Mouse (Mus musculus): ENCODE measurements around the gene Aptx. TPM values are rescaled to one million over a fixed set of nuclear protein-coding genes. Genes with fewer than 3 reads are reported as not detected.
A peak's percentile ranks its signal among the peaks of the same experiment; 100 is the strongest.

Gene Aptx
- polyA plus RNA-seq, 1 experiment from 2014 or later: 31.5 TPM

DNA sequence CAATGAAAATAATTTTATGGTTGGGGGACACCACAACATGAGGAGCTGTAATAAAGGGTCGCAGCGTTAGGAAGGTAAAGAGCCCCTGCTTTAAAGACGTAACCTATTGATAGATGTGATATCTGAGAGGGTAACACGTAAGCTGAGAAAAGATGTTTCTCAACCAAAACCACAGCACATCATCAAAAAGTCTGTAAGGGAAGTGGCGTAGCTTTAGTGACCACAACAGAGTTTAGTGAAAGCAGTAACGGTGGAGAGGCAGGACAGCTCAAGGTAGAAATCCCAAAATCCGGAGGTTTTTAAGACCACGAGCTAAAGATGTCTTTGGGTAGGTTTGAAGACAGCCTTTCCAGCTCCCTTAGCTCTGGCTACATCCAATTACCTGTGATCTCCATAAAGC, 17.9 kb upstream of the Aptx start:
- peak overlapping the region; percentile 89 for H3K9ac ChIP-seq (ENCODE audit: low read length)
- WGBS: 89% methylated on average over 8 of the region's 8 CpGs

DNA sequence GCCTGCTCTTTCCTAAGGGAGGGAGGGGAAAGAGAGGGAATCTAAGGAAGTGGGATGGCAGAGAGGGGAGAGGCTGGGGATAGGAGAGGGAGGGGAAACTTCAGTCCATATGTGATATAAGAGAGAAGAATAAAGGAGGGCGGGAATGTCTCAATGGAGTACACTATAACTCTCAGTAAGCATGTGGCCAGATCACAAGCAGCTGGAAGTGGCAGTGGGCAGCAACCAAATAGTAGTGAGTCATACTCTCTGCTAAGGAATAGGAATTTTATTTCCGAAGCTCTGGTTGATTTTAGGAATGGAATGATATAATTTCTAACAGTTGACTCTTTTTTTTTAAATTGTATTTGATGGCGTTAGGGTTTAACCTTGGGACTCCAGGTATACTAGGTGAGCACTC, 14.1 kb upstream of the Aptx start:
- peaks cover 8% of the 10 kb centered on the region for H3K4me1 ChIP-seq (ENCODE audit: control insufficient read depth, insufficient read depth, low read length)
- H3K27me3 ChIP-seq (ENCODE audit: control insufficient read depth, insufficient read depth, low read length): no peaks in the 10 kb centered on the region
- H3K9ac ChIP-seq (ENCODE audit: low read length): no peak overlapping the region
- H3K27ac ChIP-seq (ENCODE audit: low read length): no peak overlapping the region
- no peaks in the 10 kb centered on the region for H3K9me3 ChIP-seq (replicated peaks; ENCODE audit: control insufficient read depth, low read length)
- 87% methylated on average over 3 of the region's 3 CpGs for WGBS
- ATAC-seq (replicated peaks; ENCODE audit: extremely low read depth, insufficient read depth, low FRiP score): no peak
- no peaks in the 10 kb centered on the region for H3K36me3 ChIP-seq (ENCODE audit: control insufficient read depth, insufficient read depth)
- H3K4me2 ChIP-seq (ENCODE audit: low read depth, low read length): no peak overlapping the region
- no peak overlapping the region for H3K4me3 ChIP-seq (ENCODE audit: low read length)

More for the DNA sequence above, 17.9 kb upstream of the Aptx start:
- Histone ChIP-seq H3K9me3 (replicated peaks; ENCODE audit: control insufficient read depth, low read length) (no peaks in the 10 kb centered on the region), H3K27ac (ENCODE audit: low read length) (peak overlapping the region; percentile 93), H3K27me3 (ENCODE audit: control insufficient read depth, insufficient read depth, low read length) (no peaks in the 10 kb centered on the region), H3K4me2 (ENCODE audit: low read depth, low read length) (peak overlapping the region; percentile 66), H3K4me3 (ENCODE audit: low read length) (no peak overlapping the region; the same call in 1 of the 2 replicates), H3K36me3 (ENCODE audit: control insufficient read depth, insufficient read depth) (peaks cover under 1% of the 10 kb centered on the region; the same call in 1 of the 2 replicates), H3K4me1 (ENCODE audit: control insufficient read depth, insufficient read depth, low read length) (peaks cover 22% of the 10 kb centered on the region)
- ATAC-seq (replicated peaks; ENCODE audit: extremely low read depth, insufficient read depth, low FRiP score): no peak

DNA sequence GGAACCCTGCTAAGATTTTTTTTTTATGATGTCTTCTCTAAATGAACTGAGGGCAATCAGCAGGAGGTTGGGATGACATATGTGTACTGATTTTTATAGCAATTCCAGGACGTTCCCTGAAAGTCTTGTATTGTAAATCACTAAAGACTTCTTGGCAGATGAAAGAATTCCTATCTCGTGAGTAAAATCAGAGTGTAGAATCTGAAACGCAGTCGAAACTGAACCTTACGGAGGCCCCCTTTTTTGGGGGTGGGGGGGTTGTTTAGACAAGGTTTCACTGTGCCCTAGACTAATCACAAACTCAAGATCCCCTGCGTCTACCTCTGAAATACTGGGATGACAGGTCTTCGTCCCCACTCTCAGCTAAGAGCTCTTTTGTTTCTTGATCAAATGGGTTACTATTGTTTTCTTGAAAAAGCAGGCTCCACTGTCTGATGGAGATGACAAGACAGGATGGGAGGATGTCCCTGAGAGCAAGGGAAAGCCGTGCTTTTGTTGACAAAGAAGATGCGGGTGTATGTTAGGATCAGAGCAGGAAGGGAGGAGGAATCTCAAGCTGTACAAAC, 799 bp upstream of the Aptx start:
- Histone ChIP-seq H3K27ac (ENCODE audit: low read length) (peak overlapping the region; percentile 98), H3K36me3 (ENCODE audit: control insufficient read depth, insufficient read depth) (no peaks in the 10 kb centered on the region; the same call in 1 of the 2 replicates), H3K27me3 (ENCODE audit: control insufficient read depth, insufficient read depth, low read length) (no peaks in the 10 kb centered on the region), H3K9me3 (replicated peaks; ENCODE audit: control insufficient read depth, low read length) (no peaks in the 10 kb centered on the region), H3K9ac (ENCODE audit: low read length) (peak overlapping the region; percentile 78), H3K4me1 (ENCODE audit: control insufficient read depth, insufficient read depth, low read length) (peaks cover 18% of the 10 kb centered on the region), H3K4me3 (ENCODE audit: low read length) (peak overlapping the region; percentile 74), H3K4me2 (ENCODE audit: low read depth, low read length) (peak overlapping the region; percentile 91)
- no peak for ATAC-seq (replicated peaks; ENCODE audit: extremely low read depth, insufficient read depth, low FRiP score)
- WGBS: 37% methylated on average over 9 of the region's 9 CpGs

DNA sequence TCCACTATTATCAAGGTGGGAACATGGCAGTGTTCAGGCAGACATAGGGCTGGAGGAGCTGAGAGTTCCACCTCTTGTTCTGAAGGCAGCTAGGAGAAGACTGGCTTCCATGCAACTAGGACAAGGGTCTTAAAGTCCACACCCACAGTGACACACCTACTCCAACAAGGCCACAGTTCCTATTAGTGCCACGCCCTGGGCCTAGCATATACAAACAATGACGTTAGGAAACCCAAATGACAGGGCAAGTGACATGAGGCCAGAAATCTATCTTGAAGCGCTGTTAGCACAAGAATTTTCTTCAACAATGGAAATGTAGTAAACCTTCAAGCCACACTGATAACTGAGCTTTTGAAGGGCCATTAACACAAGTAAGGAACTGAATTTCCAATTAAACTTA, 1.2 kb downstream of the Aptx start:
- H3K9me3 ChIP-seq (replicated peaks; ENCODE audit: control insufficient read depth, low read length): no peaks in the 10 kb centered on the region
- peaks cover 18% of the 10 kb centered on the region for H3K4me1 ChIP-seq (ENCODE audit: control insufficient read depth, insufficient read depth, low read length)
- H3K4me2 ChIP-seq (ENCODE audit: low read depth, low read length): peak overlapping the region; percentile 91
- ATAC-seq (replicated peaks; ENCODE audit: extremely low read depth, insufficient read depth, low FRiP score): no peak
- H3K27me3 ChIP-seq (ENCODE audit: control insufficient read depth, insufficient read depth, low read length): no peaks in the 10 kb centered on the region
- peak overlapping the region; percentile 78; the same call in 1 of the 2 replicates for H3K9ac ChIP-seq (ENCODE audit: low read length)
- H3K27ac ChIP-seq (ENCODE audit: low read length): no peak overlapping the region
- WGBS: 85% methylated on average over 3 of the region's 3 CpGs
- H3K36me3 ChIP-seq (ENCODE audit: control insufficient read depth, insufficient read depth): no peaks in the 10 kb centered on the region; the same call in 1 of the 2 replicates
- H3K4me3 ChIP-seq (ENCODE audit: low read length): peak overlapping the region; percentile 74

DNA sequence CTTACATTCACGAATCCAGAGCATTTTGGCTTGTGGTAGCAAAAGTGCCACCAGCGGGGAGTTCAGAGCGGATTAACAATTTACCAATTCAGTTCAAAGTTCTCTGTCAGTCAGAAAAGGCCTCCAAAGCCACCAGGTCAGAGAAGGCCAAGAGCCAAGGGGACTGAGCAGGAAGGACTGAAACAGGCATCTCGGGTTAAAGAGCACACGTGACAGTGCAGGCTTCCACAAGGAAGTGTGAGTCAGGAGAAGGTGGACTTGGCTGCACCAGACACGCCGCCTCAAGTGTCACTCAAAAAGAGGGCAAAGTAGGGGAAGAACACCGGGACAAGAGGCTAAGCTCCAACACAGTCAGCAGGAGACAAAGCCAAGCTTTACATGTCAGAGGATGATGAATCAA, 2.8 kb downstream of the Aptx start:
- Histone ChIP-seq H3K4me2 (ENCODE audit: low read depth, low read length) (no peak overlapping the region), H3K9ac (ENCODE audit: low read length) (no peak overlapping the region), H3K27me3 (ENCODE audit: control insufficient read depth, insufficient read depth, low read length) (no peaks in the 10 kb centered on the region), H3K9me3 (replicated peaks; ENCODE audit: control insufficient read depth, low read length) (no peaks in the 10 kb centered on the region), H3K36me3 (ENCODE audit: control insufficient read depth, insufficient read depth) (peaks cover 4% of the 10 kb centered on the region), H3K4me1 (ENCODE audit: control insufficient read depth, insufficient read depth, low read length) (peaks cover 13% of the 10 kb centered on the region), H3K27ac (ENCODE audit: low read length) (no peak overlapping the region), H3K4me3 (ENCODE audit: low read length) (no peak overlapping the region)
- WGBS: 82% methylated on average over 8 of the region's 8 CpGs
- ATAC-seq (replicated peaks; ENCODE audit: extremely low read depth, insufficient read depth, low FRiP score): no peak

DNA sequence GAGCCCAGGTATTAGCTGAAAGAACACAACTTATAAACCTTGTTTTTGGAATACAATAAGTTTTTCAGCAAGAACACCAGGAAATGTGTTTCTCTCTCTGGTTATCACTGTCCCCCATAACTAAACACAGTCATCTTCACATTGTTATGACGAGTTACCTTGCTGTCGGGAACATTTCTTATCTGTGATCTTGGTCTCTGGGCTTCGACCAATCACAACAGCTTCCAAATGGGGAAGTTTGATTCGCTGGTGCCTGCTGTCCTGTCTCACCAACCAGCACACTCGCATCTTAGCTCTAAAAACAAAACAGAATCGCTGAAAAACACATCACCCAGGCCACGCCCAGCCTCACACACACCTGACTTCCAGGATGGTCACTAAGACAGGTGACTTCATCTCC, 5.9 kb downstream of the Aptx start:
- no peak overlapping the region for H3K9ac ChIP-seq (ENCODE audit: low read length)

DNA sequence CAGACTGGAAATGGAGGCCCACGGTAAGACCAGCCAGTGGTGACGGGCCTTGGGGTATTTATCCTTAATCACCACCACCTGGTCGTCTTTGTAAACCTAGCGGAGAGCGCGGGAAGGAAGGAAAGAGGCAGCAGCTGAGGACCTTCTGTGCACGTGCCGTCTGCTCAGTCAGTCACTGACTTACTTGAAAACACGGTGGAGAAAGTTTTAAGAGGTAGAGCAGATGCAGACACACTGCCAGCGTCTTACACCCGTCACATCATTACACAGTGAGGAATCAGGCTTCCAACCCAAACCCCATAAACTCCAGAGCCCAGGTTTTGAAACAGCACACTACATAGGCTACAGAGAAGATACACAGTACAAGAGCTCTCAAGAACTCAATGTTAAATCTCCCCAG, 11.9 kb downstream of the Aptx start:
- Histone ChIP-seq H3K36me3 (ENCODE audit: control insufficient read depth, insufficient read depth) (peaks cover 49% of the 10 kb centered on the region), H3K9me3 (replicated peaks; ENCODE audit: control insufficient read depth, low read length) (no peaks in the 10 kb centered on the region), H3K9ac (ENCODE audit: low read length) (no peak overlapping the region), H3K4me2 (ENCODE audit: low read depth, low read length) (no peak overlapping the region), H3K4me3 (ENCODE audit: low read length) (no peak overlapping the region), H3K4me1 (ENCODE audit: control insufficient read depth, insufficient read depth, low read length) (no peaks in the 10 kb centered on the region), H3K27ac (ENCODE audit: low read length) (no peak overlapping the region), H3K27me3 (ENCODE audit: control insufficient read depth, insufficient read depth, low read length) (no peaks in the 10 kb centered on the region)
- WGBS: 89% methylated on average over 11 of the region's 11 CpGs
- ATAC-seq (replicated peaks; ENCODE audit: extremely low read depth, insufficient read depth, low FRiP score): no peak

More for the DNA sequence above, 5.9 kb downstream of the Aptx start:
- H3K4me3 ChIP-seq (ENCODE audit: low read length): no peak overlapping the region
- ATAC-seq (replicated peaks; ENCODE audit: extremely low read depth, insufficient read depth, low FRiP score): no peak
- H3K9me3 ChIP-seq (replicated peaks; ENCODE audit: control insufficient read depth, low read length): no peaks in the 10 kb centered on the region
- WGBS: 73% methylated on average over 7 of the region's 7 CpGs
- peaks cover 23% of the 10 kb centered on the region for H3K36me3 ChIP-seq (ENCODE audit: control insufficient read depth, insufficient read depth)
- no peak overlapping the region for H3K27ac ChIP-seq (ENCODE audit: low read length)
- H3K4me2 ChIP-seq (ENCODE audit: low read depth, low read length): no peak overlapping the region
- peaks cover 2% of the 10 kb centered on the region for H3K4me1 ChIP-seq (ENCODE audit: control insufficient read depth, insufficient read depth, low read length)
- H3K27me3 ChIP-seq (ENCODE audit: control insufficient read depth, insufficient read depth, low read length): no peaks in the 10 kb centered on the region

DNA sequence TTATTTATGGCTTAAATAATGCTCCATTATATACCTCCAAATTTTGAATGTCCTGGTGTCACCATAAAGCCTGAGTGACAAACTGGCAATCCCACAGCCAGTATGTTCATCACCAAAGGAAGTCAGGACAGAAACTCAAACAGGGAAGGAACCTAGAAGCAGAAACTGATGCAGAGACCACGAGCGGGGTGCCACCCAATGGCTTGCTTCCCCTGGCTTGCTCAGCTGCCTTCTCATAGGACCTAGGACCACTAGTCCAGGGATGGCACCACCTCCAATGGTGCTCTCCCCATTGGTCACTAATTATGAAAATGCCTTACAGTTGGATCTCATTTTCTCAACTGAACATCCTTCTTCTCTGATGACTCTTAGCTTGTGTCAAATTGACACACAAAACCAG, 19.7 kb downstream of the Aptx start:
- Histone ChIP-seq H3K4me3 (ENCODE audit: low read length) (no peak overlapping the region), H3K4me2 (ENCODE audit: low read depth, low read length) (no peak overlapping the region), H3K36me3 (ENCODE audit: control insufficient read depth, insufficient read depth) (peaks cover 18% of the 10 kb centered on the region), H3K9me3 (replicated peaks; ENCODE audit: control insufficient read depth, low read length) (no peaks in the 10 kb centered on the region), H3K27me3 (ENCODE audit: control insufficient read depth, insufficient read depth, low read length) (no peaks in the 10 kb centered on the region), H3K27ac (ENCODE audit: low read length) (no peak overlapping the region), H3K4me1 (ENCODE audit: control insufficient read depth, insufficient read depth, low read length) (no peaks in the 10 kb centered on the region), H3K9ac (ENCODE audit: low read length) (no peak overlapping the region)
- WGBS: 82% methylated on average over 2 of the region's 2 CpGs
- no peak for ATAC-seq (replicated peaks; ENCODE audit: extremely low read depth, insufficient read depth, low FRiP score)

DNA sequence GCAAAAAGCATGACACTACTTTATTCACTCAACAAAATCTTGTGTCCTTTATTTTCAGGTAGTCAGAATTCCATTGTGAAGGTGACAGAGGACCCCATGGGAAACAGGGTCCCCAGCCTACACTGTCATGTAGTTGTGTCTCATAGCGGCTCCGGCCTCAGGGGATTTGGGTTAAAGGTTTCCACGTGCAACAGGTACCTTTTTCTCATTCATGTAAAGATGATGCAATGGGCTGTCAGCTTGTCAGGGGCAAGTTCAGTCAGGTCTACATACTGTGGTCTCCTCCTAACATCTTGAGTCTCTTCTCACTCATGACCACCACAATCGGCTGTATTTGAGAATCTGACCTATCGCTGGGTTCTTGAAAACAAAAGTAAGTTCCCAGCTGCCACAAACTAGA, 20.6 kb downstream of the Aptx start:
- no peak overlapping the region for H3K27ac ChIP-seq (ENCODE audit: low read length)
- H3K9ac ChIP-seq (ENCODE audit: low read length): no peak overlapping the region
- no peak overlapping the region for H3K4me3 ChIP-seq (ENCODE audit: low read length)
- no peaks in the 10 kb centered on the region for H3K27me3 ChIP-seq (ENCODE audit: control insufficient read depth, insufficient read depth, low read length)
- no peak for ATAC-seq (replicated peaks; ENCODE audit: extremely low read depth, insufficient read depth, low FRiP score)
- no peaks in the 10 kb centered on the region for H3K9me3 ChIP-seq (replicated peaks; ENCODE audit: control insufficient read depth, low read length)
- H3K4me1 ChIP-seq (ENCODE audit: control insufficient read depth, insufficient read depth, low read length): no peaks in the 10 kb centered on the region
- WGBS: 83% methylated on average over 5 of the region's 5 CpGs
- no peak overlapping the region for H3K4me2 ChIP-seq (ENCODE audit: low read depth, low read length)
- peaks cover 11% of the 10 kb centered on the region for H3K36me3 ChIP-seq (ENCODE audit: control insufficient read depth, insufficient read depth)

All from heart, embryonic 16.5 days (tissue).